Mouse (Mus musculus) C2C12 (cell line): ENCODE measurements around the gene Snx1. TPM values are rescaled to one million over a fixed set of nuclear protein-coding genes. Genes with fewer than 3 reads are reported as not detected.
A peak's percentile ranks its signal among the peaks of the same experiment; 100 is the strongest.

ENCODE experiments used
- H3K27me3 ChIP-seq: one replicate; pipeline ENCODE4 v1.6.1; 2011; ENCODE audit not compliant: control insufficient read depth, insufficient read depth, insufficient read length
- H3K36me3 ChIP-seq: one replicate; pipeline ENCODE4 v1.6.1; 2011; ENCODE audit not compliant: control insufficient read depth, insufficient read depth
- H3K4me3 ChIP-seq: one replicate; pipeline ENCODE4 v1.5.1; 2011; ENCODE audit warnings: mild to moderate bottlenecking, control low read depth; ENCODE audit not compliant: poor library complexity, insufficient read depth, severe bottlenecking
- H3K79me2 ChIP-seq: one replicate; pipeline ENCODE4 v1.6.1; 2011; ENCODE audit not compliant: control insufficient read depth, insufficient read depth
- H3K79me3 ChIP-seq: one replicate; pipeline ENCODE4 v1.6.1; 2011; ENCODE audit warnings: low read depth, control low read depth
- H3ac ChIP-seq: one replicate; pipeline ENCODE3; 2011; ENCODE audit warnings: low read depth; ENCODE audit not compliant: control insufficient read depth, insufficient read length
- CEBPB ChIP-seq: IDR thresholded peaks from one replicate; pipeline ENCODE4 v1.6.1; 2011; ENCODE audit warnings: low read depth, mild to moderate bottlenecking, control low read depth, moderate library complexity
- CTCF ChIP-seq: IDR thresholded peaks from one replicate; pipeline ENCODE4 v1.5.1; 2011; ENCODE audit not compliant: control insufficient read depth, insufficient read depth, insufficient read length
- FOSL1 ChIP-seq: IDR thresholded peaks from one replicate; pipeline ENCODE4 v1.8.0; 2011; ENCODE audit warnings: mild to moderate bottlenecking, low read length; ENCODE audit not compliant: poor library complexity, insufficient read depth, severe bottlenecking
- MAX ChIP-seq: IDR thresholded peaks from one replicate; pipeline ENCODE4 v1.6.1; 2011; ENCODE audit warnings: mild to moderate bottlenecking, control low read depth
- MYOD1 ChIP-seq: IDR thresholded peaks from one replicate; pipeline ENCODE4 v1.6.1; 2011; ENCODE audit warnings: low read depth; ENCODE audit not compliant: control insufficient read depth, insufficient read length
- MYOG ChIP-seq: IDR thresholded peaks from one replicate; pipeline ENCODE4 v1.6.1; 2011; ENCODE audit not compliant: control insufficient read depth, insufficient read length; ENCODE audit errors: extremely low read depth
- USF1 ChIP-seq: IDR thresholded peaks from one replicate; pipeline ENCODE4 v1.6.1; 2011; ENCODE audit warnings: low read depth, mild to moderate bottlenecking, control low read depth, moderate library complexity
- polyA plus RNA-seq: library from polyadenylated mRNA; unstranded; fragments of >200 nt; fragmentation: generic; extraction: Trizol; gene quantifications from one replicate; pipeline ENCODE4 v1.2.1, GENCODE M21; 2012; ENCODE audit warnings: missing spikeins

The Snx1 gene
- polyA plus RNA-seq, 1 experiment: 69.9 TPM

DNA sequence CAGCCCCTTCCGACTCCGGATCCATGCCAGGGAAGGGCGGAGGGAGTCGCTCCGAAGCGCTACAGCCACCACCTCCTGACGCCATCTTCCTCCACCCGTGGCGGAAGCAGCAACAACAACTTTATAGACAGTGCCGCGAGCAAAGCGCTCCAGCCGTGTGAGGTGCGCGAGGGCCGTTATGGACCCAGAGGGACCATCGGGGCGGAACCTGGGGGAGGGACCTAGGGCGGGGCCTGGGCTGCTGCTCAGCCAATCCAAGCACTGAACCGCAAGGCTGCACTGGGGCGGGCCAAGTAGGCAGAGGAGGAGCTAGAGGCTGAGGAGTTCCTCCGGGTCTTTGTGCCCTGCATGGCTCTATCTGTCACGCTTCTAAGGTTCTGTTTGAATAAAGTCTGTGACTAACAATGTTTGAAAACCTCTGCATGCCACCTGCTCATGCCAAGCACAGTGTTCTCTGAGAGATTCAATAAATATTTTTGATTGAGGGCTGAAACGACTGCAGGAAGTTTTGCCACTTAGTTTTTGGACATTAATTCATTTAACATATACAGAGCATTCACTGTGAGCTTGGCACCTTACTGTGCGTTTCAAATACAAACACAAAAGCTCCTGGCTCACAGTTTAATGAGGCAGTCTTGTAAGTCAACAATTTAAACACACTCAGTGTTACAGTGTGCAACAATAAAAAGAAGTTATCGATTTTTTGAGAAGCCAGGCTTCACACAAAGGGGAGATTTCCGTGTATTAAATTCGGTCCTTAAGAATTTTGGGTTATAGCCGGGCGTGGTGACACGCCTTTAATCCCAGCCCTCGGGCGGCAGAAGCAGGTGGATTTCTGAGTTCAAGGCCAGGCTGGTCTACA, 1.5 kb downstream of the Snx1 start:
- Histone ChIP-seq H3K79me3 (peaks cover 50% of the 10 kb centered on the region), H3K36me3 (peaks cover 4% of the 10 kb centered on the region), H3K79me2 (peaks cover 66% of the 10 kb centered on the region), H3K27me3 (no peaks in the 10 kb centered on the region), H3K4me3 (peak overlapping the region; percentile 93), H3ac (peak overlapping the region; percentile 79)
- TF ChIP-seq MAX (peak; percentile 35), USF1 (no peak)

DNA sequence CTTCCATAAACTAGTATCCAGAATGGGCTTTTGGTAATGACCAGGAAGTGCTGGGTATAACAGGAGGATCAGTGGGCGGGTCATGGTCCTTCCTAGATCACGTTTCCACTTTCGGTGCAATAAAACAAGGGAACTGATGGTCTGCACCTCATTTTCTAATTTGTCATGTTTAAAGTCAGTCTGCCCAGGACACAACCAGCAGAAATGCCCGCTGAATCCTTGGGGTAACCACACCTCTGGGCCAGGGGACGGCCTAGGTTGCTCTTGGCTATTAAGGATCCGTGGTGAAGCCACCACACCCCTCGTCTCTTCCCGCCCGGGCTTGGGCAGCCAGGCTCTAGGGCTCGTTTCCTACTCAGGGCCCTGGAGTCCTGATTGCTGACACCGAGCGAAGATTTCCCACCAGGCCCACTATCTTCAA, 2.3 kb downstream of the Snx1 start:
- Histone ChIP-seq H3ac (peak overlapping the region; percentile 79), H3K79me2 (peaks cover 73% of the 10 kb centered on the region), H3K79me3 (peaks cover 47% of the 10 kb centered on the region), H3K4me3 (peak overlapping the region; percentile 93), H3K36me3 (peaks cover 4% of the 10 kb centered on the region), H3K27me3 (no peaks in the 10 kb centered on the region)
- no peak for TF ChIP-seq CEBPB
- TF ChIP-seq USF1: no peak
- no peak for TF ChIP-seq MYOG
- no peak for TF ChIP-seq MAX
- TF ChIP-seq FOSL1: no peak
- no peak for TF ChIP-seq CTCF
- TF ChIP-seq MYOD1: no peak

DNA sequence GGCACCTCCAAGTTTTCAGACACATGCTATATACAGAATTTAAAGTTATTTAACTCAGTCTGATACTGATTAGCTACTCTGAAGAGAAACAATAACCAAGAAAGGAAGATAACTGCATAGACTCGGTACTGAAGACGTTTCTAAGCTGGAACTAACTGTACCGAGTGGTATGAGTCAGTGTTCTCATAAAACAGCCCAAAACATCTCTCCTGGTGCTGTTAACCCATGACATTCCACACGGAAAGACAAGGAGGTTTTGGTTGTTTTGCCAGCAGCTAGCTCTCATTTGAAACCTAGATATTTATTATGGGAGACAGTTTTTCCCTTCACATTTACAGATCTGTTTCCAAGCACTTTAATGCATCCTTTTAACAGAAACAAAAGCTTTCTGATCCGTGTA, 2.7 kb downstream of the Snx1 start:
- TF ChIP-seq FOSL1: no peak
- TF ChIP-seq MYOD1: no peak
- no peak for TF ChIP-seq USF1
- Histone ChIP-seq H3ac (peak overlapping the region; percentile 19), H3K4me3 (peak overlapping the region; percentile 93), H3K27me3 (no peaks in the 10 kb centered on the region), H3K79me3 (peaks cover 48% of the 10 kb centered on the region), H3K36me3 (peaks cover 4% of the 10 kb centered on the region), H3K79me2 (peaks cover 76% of the 10 kb centered on the region)

DNA sequence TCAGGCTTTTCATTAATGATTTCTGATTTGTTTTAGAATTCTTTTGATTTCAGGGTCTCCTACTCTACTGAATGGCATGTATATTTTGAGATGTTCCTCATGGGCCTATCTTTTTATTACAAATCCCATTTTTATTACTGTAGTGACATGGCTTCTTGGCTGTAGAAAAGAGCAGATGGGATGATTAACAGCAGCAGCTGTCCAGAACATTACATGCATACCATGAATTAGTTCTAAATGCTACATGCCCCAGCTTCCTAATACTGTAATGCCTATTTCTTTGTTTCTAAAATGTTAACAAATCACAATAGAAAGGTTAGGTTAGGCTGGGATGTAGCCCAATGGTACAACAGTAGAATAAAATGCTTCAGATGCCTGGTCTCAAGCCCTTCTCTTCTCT, 5.0 kb downstream of the Snx1 start:
- Histone ChIP-seq H3K79me3 (peaks cover 36% of the 10 kb centered on the region), H3ac (no peak overlapping the region), H3K27me3 (no peaks in the 10 kb centered on the region), H3K36me3 (peaks cover 4% of the 10 kb centered on the region), H3K4me3 (no peak overlapping the region), H3K79me2 (peaks cover 78% of the 10 kb centered on the region)
- TF ChIP-seq MYOD1: peak; percentile 46
- TF ChIP-seq USF1: no peak

DNA sequence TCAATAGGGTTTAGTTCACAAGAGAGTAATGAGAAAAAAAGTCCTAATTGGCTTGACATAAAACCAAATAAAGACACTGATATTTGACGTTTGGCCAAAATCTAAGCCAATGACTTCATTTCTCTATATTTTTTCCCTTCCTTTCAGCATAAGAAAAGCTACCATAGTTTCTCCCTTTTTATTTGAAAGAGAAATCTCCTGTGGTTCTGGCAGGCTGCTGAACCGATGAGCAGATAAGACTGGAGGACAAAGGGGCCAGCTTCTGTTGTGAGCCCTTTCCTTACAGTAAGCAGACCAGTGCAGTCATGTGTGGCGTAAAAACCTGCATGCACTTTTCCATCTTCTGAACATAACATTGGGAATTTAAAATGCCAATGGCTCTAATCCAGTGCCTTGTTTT, 5.4 kb downstream of the Snx1 start:
- Histone ChIP-seq H3K79me2 (peaks cover 80% of the 10 kb centered on the region), H3K36me3 (peaks cover 4% of the 10 kb centered on the region), H3K27me3 (no peaks in the 10 kb centered on the region), H3ac (no peak overlapping the region), H3K79me3 (peaks cover 36% of the 10 kb centered on the region), H3K4me3 (no peak overlapping the region)
- no peak for TF ChIP-seq MYOG
- no peak for TF ChIP-seq MYOD1
- no peak for TF ChIP-seq FOSL1
- TF ChIP-seq CTCF: no peak
- no peak for TF ChIP-seq CEBPB
- TF ChIP-seq USF1: no peak
- no peak for TF ChIP-seq MAX

DNA sequence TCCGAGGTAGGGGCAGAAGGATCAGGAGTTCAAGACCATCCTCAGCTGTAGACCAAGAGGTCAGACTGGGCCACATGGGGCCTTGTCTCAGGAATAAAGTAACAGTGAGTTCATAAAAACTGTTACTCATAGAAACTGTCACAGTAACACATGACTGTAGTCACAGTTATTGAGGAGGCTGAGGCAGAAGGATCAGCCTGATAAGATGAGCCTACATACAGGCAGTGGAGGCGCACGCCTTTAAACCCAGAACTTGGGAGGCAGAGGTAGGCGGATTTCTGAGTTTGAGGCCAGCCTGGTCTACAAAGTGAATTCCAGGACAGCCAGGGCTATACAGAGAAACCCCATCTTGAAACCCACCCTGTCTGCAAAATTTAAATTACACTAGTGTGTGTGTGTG, 6.3 kb downstream of the Snx1 start:
- TF ChIP-seq FOSL1 (no peak), MYOD1 (no peak), USF1 (no peak), CEBPB (no peak), MYOG (no peak), CTCF (no peak), MAX (no peak)

More for the DNA sequence above, 6.3 kb downstream of the Snx1 start:
- H3K79me3 ChIP-seq: peaks cover 36% of the 10 kb centered on the region
- H3K36me3 ChIP-seq: peaks cover 6% of the 10 kb centered on the region
- no peaks in the 10 kb centered on the region for H3K27me3 ChIP-seq
- H3K79me2 ChIP-seq: peaks cover 81% of the 10 kb centered on the region
- no peak overlapping the region for H3K4me3 ChIP-seq
- H3ac ChIP-seq: no peak overlapping the region
